Mouse (Mus musculus) urinary bladder, postnatal 0 days (tissue): ENCODE results near the gene Cep57. TPM values are rescaled to one million over a fixed set of nuclear protein-coding genes. Genes with fewer than 3 reads are reported as not detected.

Experiments
- polyA plus RNA-seq: library from polyadenylated mRNA; unstranded; fragments of >200 nt; fragmentation: Nextera tagmentation; extraction: Ambion mirVana; gene quantifications from 2 replicates; pipeline ENCODE4 v1.2.1, GENCODE M21; 2015

The Cep57 gene
- 17.8 and 22.1 TPM in 2 replicates for polyA plus RNA-seq

GRCm38 (mm10) chr9:13826832-13827405 lies at the start of gene Cep57:
Gene Cep57 (minus strand): TSS chr9:13827107.

GRCm38 (mm10) chr9:13827406-13828086 lies 639 bp upstream of the Cep57 start, which contains the start of gene Fam76b:
Gene Fam76b (plus strand): TSS chr9:13827716.

Other genes starting within 250 kb of the Cep57 start
- 41.8 and 46.3 TPM in 2 replicates for gene Mtmr2, start 78.7 kb downstream of the Cep57 start, polyA plus RNA-seq
- gene Fam76b, start 609 bp upstream of the Cep57 start, polyA plus RNA-seq = 8.2 and 12.2 TPM in 2 replicates